Mouse (Mus musculus): ENCODE data around the gene Susd1. TPM values are rescaled to one million over a fixed set of nuclear protein-coding genes. Genes with fewer than 3 reads are reported as not detected.

Gene Susd1
- polyA plus RNA-seq, 2 experiments from 2014 or later, result 1.0 to 3.0 TPM

- ATAC-seq, result no peak
These were observed 101.4 kb downstream of the Susd1 start for GRCm38 (mm10) chr4:59336846-59337532.

DNA sequence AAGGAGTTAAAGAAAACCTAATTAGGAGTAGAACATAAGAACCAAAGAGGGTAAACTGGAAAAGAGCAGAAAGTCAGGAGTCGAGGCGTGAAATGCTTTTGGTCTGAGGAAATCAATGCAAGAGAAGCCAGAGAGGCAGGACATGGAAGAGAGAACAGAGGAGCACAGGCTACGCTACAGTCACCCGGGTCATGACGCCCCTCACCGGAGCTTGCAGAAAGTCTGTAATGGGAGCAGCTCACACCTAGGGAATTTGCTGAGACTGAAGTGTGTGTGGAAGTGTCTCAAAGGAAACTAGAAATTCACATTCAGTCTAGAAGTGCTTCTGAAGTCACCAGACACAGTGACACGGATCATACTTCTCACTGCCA lies 102.0 kb downstream of the Susd1 start:
- ATAC-seq, result no peak

DNA sequence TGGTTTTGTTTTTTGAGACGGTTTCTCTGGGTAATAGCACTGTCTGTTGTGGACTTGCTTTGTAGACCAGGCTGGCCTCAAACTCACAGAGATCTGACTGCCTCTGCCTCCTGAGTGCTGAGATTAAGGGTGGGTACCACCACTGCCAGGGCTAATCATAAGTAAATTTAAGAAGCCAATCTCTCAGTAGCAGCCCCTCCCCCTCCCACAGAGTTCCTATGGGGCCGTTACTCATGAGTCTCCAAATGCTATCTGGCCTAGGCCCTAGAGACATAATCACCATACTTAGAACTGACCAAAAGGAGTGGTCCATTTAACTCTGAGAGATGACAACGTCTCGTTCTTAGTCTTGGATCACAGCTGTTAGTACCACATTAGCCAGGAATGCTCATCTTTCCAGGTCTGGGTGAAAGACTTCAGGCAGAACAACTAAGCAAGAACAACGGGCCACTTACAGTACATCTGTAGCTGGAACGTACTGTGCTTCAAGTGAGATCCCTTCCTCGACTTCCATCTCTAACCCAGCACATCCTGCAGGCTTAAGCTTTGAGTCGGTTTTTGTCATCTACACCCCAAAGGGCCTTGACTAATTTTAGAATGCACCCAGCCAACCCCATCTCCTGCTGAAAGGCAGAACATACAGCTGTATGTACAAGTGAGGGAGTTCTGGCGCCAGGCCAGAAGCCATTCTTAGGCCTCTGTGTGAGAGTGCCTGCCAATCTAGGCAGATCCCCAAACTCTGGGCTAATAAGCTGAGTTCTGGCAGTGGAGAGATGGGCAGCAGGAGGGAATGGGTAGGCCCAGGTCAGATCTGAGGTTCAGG lies 102.6 kb downstream of the Susd1 start:
- no peak for ATAC-seq

DNA sequence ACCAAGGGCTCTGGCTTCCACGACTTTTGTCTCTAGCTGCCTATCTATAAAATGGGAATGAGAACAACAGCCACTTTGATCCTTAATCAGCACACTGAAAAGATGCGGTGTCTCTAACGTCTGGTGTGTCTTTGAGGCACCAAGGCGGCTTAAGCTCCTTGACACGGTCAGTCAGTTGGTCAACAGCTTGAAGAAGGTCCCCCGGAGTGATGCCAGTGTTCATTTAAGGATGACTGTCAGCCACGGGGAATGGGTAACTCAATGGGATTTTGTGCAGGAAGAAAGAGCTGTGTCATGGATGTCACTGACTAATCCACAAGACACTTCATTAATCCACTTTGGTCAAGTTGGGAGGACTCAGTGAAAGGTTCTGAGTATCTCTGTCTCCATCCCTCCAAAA lies 103.3 kb downstream of the Susd1 start:
- no peak for ATAC-seq

- ATAC-seq, result peak; percentile 24
These were observed 104.2 kb downstream of the Susd1 start for GRCm38 (mm10) chr4:59334236-59334635.

- ATAC-seq, result no peak
These were observed 105.0 kb downstream of the Susd1 start for GRCm38 (mm10) chr4:59333424-59333895.

- no peak for ATAC-seq
These were observed 105.6 kb downstream of the Susd1 start for GRCm38 (mm10) chr4:59332691-59333423.

- no peak for ATAC-seq
These were observed 106.3 kb downstream of the Susd1 start for GRCm38 (mm10) chr4:59332089-59332488.

GRCm38 (mm10) chr4:59331633-59332032 lies 106.8 kb downstream of the Susd1 start:
- peak; percentile 90 for ATAC-seq

DNA sequence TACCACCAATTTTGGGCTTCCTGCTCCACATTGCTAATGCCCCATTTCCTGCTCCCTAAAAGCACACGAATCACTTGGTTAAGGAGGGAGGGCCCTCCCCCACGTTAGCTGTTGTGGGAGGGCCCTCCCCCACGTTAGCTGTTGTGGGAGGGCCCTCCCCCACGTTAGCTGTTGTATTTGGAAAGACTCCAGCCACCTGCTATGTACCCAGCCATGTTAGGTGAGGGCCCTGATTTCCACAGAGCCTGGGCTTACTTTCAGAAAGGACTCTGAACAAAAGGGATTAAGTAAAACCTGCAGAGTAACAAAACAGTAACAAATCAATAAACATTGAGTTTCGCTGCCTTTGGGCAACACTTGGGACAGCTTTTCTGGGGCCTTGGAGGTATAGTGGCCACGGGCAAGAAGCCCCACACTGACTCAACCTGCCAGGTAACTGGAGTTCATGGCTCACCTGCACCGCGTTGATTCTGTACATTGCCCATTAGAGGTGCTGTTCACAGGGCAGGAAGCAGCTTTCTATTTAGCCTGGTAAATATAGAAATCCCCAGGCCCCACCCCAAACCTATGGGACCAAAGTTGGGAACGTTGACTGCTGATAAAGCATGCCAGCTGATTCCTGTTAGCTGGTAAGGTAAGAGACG lies 107.3 kb downstream of the Susd1 start:
- ATAC-seq, result peak; percentile 15

DNA sequence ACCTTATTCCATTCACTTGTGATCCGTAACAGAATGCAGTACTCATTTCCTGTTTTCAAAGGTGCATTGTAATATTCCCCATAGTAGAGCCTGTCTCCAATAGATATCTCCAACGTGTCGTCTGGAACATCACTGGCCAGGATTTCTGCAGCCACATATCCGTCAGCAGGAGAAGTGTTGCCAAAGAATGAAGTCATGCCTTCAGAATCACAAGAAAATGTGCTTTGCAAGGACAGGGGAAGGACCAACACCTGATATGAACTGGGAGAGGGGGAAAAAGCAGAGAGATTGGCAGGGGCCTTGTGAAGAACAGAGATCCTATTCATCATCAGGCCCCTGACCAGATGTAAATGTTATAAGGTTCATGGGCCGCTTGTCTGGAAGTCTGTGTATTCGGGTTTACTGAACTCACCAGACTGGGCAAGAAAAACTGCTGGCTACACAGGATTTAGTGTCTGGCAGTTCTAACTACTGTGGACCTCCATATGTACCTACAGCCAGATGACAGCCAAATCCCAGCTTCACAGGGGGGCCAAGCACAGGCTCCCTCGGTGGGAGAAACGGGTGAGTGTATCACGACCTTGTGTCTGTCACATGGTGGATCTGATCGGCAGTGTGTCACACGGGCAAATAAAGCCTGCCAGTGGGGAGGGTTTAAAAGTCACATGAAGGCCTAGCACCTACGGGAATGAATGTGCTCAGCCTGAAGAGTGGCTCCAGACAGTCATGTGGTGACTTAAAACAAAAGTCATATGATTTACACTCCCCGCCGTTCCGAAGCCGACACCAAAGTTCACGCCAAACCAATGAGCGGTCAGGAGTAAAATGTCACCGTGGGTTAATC lies 108.8 kb downstream of the Susd1 start:
- ATAC-seq, result no peak

GRCm38 (mm10) chr4:59328821-59329220 lies 109.6 kb downstream of the Susd1 start:
- ATAC-seq, result no peak

GRCm38 (mm10) chr4:59327986-59328385 lies 110.4 kb downstream of the Susd1 start:
- no peak for ATAC-seq

- ATAC-seq, result no peak
These were observed 112.2 kb downstream of the Susd1 start for GRCm38 (mm10) chr4:59326031-59326760.

DNA sequence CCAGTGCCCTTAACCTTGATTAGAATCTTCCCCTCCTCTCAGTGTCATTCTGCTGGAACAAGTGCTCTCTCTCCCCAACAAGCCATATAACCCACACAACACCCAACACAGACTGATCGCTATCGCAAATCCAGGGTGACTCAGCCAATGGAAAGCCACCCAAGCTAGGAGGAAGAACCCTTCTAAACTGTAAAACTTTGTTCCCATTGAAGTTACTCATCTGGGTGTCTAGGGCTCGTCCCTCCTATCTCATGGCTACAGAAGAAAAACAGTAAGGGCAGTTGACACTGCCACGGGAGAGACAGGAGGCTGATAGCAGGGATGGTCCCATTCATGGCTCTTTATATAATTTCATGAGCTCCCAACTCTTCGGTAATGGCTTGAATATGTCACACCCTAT lies 114.1 kb downstream of the Susd1 start:
- ATAC-seq, result no peak

DNA sequence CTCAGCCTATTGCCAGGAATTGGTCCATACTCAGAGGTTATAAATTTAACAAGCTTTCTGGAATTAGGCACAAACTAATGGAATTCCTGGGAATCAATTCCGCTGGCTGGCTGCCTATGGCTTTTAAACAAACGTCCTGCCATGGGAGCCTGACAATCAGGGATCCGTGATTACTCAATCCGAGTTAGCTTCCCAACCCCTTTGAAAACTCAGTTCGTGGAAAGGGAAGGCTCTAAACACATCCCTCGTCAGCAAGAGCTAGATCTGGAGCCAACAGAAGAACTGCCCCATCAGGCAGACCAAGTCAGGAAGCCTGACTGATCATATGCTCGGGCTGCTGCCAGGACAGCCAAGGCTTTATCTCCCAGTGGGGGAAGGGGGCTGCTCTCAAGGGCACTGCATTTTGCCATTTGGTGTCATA lies 115.2 kb downstream of the Susd1 start:
- no peak for ATAC-seq

- ATAC-seq, result no peak
These were observed 115.7 kb downstream of the Susd1 start for GRCm38 (mm10) chr4:59322733-59323132.

DNA sequence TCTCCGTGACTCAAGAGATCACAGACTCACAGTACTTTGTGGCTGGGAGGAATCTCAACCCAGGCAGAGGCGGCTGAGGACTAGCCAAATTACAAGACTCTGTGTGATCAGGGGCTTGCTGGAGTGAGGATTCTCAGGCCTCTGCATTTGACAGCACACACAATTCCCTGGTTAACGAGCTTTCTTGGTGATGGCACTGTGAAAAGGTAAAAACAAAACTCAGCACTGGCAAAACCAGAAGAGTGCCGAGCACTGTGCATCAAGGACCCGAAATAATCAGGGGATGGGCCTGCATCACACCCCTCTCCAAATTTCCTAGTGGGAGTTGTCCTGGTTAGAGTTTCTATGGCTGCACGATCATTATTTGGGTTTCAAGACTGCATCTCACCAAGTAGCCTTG lies 116.4 kb downstream of the Susd1 start:
- ATAC-seq, result no peak

DNA sequence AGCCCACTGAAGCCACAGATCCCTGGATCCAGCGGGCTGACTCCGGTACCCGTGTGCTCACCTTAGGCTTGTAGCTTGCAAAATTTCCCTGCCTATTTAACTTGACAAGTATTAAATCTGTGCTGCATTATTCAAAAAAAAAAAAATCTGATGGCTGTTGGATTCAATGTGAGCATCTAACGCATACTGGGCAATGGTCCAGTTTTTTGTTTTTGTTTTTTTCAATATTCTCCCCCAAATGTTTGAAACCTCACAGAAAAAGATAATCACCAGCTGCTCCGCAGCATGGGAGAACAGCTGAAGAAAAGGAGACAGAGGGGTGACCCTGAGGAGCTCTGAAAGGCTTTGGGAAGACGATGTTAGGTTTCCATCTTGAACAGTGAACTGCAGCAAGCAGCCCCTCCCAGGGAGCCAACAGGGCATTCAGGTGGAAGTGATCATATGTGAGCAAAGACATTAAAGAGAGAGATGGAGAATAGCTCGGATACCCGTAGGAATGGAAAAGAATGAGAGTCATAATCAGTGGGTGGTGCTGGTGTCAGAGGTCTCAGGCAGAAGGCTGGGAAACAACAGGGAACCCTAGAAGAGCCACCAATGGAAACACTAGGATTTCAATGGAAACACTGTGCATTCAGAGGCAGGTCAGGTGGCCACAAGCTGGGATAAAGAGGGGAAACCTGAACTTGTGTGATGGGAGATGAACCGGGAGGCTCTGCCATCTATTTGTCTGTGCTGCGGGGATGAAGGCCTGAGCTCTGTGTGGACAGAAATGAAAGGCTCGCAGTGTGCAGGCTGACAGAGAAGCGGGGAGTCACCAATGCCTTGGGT lies 117.0 kb downstream of the Susd1 start:
- no peak for ATAC-seq

Data from activated CD4-positive, CD25-positive, alpha-beta regulatory T cell, adult 4 months (primary cell).